In the genomic region with DNA sequence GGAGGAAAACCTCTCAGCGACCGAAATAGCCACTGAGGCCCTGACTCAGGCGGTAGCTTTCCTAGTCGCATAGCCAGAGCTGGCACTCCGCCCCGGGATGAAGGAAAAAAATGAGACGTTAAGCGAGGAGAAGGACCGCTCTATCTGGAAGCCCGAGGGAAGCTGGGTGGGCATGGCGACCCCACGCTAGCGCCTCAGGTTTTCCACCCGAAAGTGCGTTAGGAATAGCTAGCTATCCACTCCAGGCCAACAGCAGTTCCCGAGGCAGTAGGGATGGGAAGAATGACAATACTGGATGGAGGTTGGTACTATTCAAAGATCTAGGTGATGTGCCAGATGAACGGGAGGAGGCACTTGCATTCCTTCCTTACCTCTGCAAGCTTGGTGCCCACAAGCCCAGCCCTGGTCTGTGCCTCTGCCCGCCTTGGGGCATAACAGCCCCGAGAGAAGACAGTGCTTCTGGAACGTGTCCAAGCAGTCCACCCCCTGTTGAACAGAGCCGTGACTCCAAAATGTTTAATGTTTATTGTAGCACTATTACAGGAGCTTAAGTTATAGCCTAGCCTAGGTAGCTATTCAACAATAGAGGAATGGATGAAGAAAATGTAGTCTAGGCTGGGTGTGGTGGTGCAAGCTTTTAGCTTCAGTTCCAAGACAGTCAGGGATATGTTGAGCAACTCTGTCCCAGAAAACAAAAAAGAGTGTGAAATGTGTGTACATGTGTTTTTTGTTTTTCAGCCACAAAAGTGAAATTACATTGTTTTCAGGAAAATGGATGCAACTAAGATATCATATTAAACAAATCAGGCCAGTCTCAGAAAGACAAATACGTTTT, we compare ENCODE assay signal across 9 mouse cellular contexts. TPM values are rescaled to one million over a fixed set of nuclear protein-coding genes. Genes with fewer than 3 reads are reported as not detected.
DNase-seq lines count a peak whose midpoint lies in the region; ATAC-seq and TF ChIP-seq lines count a peak whose summit lies in the region.
"Had no signal": no experiment of that assay in that cellular context is flagged by ENCODE, and none has a peak within 500 bp of the region (broad histone marks: within the 10 kb centered on the region; RNA-seq: fewer than 3 reads in every experiment).

No protein-coding gene starts in this region.

- H3K4me1 ChIP-seq in forebrain, embryonic 14.5 days (ENCODE audit: control insufficient read depth, insufficient read depth, low read length), result peaks cover 23% of the 10 kb centered on the region
- H3K4me1 ChIP-seq in limb, embryonic 10.5 days, result peaks cover 39% of the 10 kb centered on the region
- peaks cover 7% of the 10 kb centered on the region; the same call in 1 of the 2 replicates for H3K4me1 ChIP-seq in midbrain, postnatal 0 days (ENCODE audit: insufficient read depth, low read length)

- 4% methylated on average over 22 of the region's 22 CpGs for WGBS in forebrain, embryonic 14.5 days
- WGBS in limb, embryonic 10.5 days, result 6% methylated on average over 22 of the region's 22 CpGs
- 5% methylated on average over 22 of the region's 22 CpGs for WGBS in midbrain, postnatal 0 days

- peak overlapping the region; percentile 70 for H3K4me2 ChIP-seq in forebrain, embryonic 14.5 days (ENCODE audit: low read length)
- H3K4me2 ChIP-seq in midbrain, postnatal 0 days (ENCODE audit: low read depth, low read length, poor library complexity, severe bottlenecking), result peak overlapping the region; percentile 71

- TF ChIP-seq CTCF in midbrain, postnatal 0 days (IDR thresholded peaks at IDR 0.05), result peak; percentile 1; the same call in 1 of the 2 replicates

- peak; percentile 40 for ATAC-seq in forebrain, embryonic 14.5 days
- peak; percentile 55 for ATAC-seq in midbrain, postnatal 0 days (ENCODE audit: low FRiP score)

- peak overlapping the region; percentile 96 for H3K27ac ChIP-seq in forebrain, embryonic 14.5 days (ENCODE audit: low read depth, low read length)
- H3K27ac ChIP-seq in limb, embryonic 10.5 days, result peak overlapping the region; percentile 99
- peak overlapping the region; percentile 93 for H3K27ac ChIP-seq in midbrain, postnatal 0 days (ENCODE audit: low read depth, low read length)

- peak overlapping the region; percentile 97 for H3K9ac ChIP-seq in forebrain, embryonic 14.5 days (ENCODE audit: low read length)
- H3K9ac ChIP-seq in midbrain, postnatal 0 days (replicated peaks; ENCODE audit: low read length, poor library complexity, severe bottlenecking), result peak overlapping the region; percentile 91

- no peaks in the 10 kb centered on the region for H3K9me3 ChIP-seq in forebrain, embryonic 14.5 days (replicated peaks; ENCODE audit: control insufficient read depth, low read length)
- no peaks in the 10 kb centered on the region for H3K9me3 ChIP-seq in limb, embryonic 10.5 days (replicated peaks)
- no peaks in the 10 kb centered on the region for H3K9me3 ChIP-seq in midbrain, postnatal 0 days (ENCODE audit: low read length)

- peak overlapping the region; percentile 97 for H3K4me3 ChIP-seq in forebrain, embryonic 14.5 days (ENCODE audit: low read depth, low read length)
- H3K4me3 ChIP-seq in limb, embryonic 10.5 days, result peak overlapping the region; percentile 96
- peak overlapping the region; percentile 81 for H3K4me3 ChIP-seq in midbrain, postnatal 0 days (ENCODE audit: low read depth, low read length)

- peak; percentile 37 for DNase-seq in right cerebral cortex, postnatal 14 days
- DNase-seq in right cerebral cortex, adult 18-20 months, result no peak
- peak; percentile 67 for DNase-seq in cerebellum, adult 11-12 months
- peak; percentile 45 for DNase-seq in forebrain, embryonic 14.5 days (ENCODE audit: low spot score)
- DNase-seq in limb, embryonic 10.5 days (ENCODE audit: low spot score), result no peak
- peak; percentile 36 for DNase-seq in midbrain, postnatal 0 days (ENCODE audit: low spot score)
- no peak for DNase-seq in urinary bladder, postnatal 25 days (ENCODE audit: low spot score)
- no peak for DNase-seq in adrenal gland, adult 8-10 months

- H3K27me3 ChIP-seq in forebrain, embryonic 14.5 days (replicated peaks; ENCODE audit: control insufficient read depth, insufficient read depth, low read length), result no peaks in the 10 kb centered on the region
- no peaks in the 10 kb centered on the region for H3K27me3 ChIP-seq in limb, embryonic 10.5 days (ENCODE audit: low read depth, poor library complexity, severe bottlenecking)
- H3K27me3 ChIP-seq in midbrain, postnatal 0 days (ENCODE audit: insufficient read depth, low read length), result no peaks in the 10 kb centered on the region

- H3K36me3 ChIP-seq in forebrain, embryonic 14.5 days (ENCODE audit: control insufficient read depth, insufficient read depth, low read length), result peaks cover 24% of the 10 kb centered on the region
- H3K36me3 ChIP-seq in limb, embryonic 10.5 days, result peaks cover 64% of the 10 kb centered on the region
- H3K36me3 ChIP-seq in midbrain, postnatal 0 days (ENCODE audit: insufficient read depth, low read length), result peaks cover 6% of the 10 kb centered on the region; the same call in 1 of the 2 replicates

RNA-seq across cellular contexts. Expression of gene Smarcb1, which starts 0.5 kb away (rescaled TPM):
- polyA plus RNA-seq in forebrain, embryonic 14.5 days (2014; fragmentation: Nextera tagmentation; extraction: Ambion mirVana), result 253 and 292 TPM in 2 replicates
- 285 and 294 TPM in 2 replicates for polyA plus RNA-seq in limb, embryonic 10.5 days (2016; fragmentation: Nextera tagmentation; extraction: Ambion mirVana)
- total RNA-seq in midbrain, postnatal 0 days (2014; rRNA removed), result 145 and 147 TPM in 2 replicates
- polyA plus RNA-seq in midbrain, postnatal 0 days (2015; fragmentation: Nextera tagmentation; extraction: Ambion mirVana), result 205 and 219 TPM in 2 replicates
- total RNA-seq in adrenal gland, adult 8-10 months (2022), result 100 to 1,000 TPM in 1 of 4 experiments, 10 to 100 TPM in 3; 73.2 to 105 (median 85.1) TPM

RNA-seq across cellular contexts. Expression of gene Chchd10, which starts 11.0 kb away (rescaled TPM):
- polyA plus RNA-seq in forebrain, embryonic 14.5 days (2014; fragmentation: Nextera tagmentation; extraction: Ambion mirVana), result 32.7 TPM in 2 replicates
- 4.9 and 5.8 TPM in 2 replicates for polyA plus RNA-seq in limb, embryonic 10.5 days (2016; fragmentation: Nextera tagmentation; extraction: Ambion mirVana)
- total RNA-seq in midbrain, postnatal 0 days (2014; rRNA removed), result 216 and 266 TPM in 2 replicates
- polyA plus RNA-seq in midbrain, postnatal 0 days (2015; fragmentation: Nextera tagmentation; extraction: Ambion mirVana), result 221 and 260 TPM in 2 replicates
- 100 to 1,000 TPM; 741 to 924 (median 745) TPM for total RNA-seq in adrenal gland, adult 8-10 months (2022)

RNA-seq across cellular contexts. Expression of gene Mmp11, which starts 14.4 kb away (rescaled TPM):
- polyA plus RNA-seq in forebrain, embryonic 14.5 days (2014; fragmentation: Nextera tagmentation; extraction: Ambion mirVana), result 19.4 and 25.1 TPM in 2 replicates
- 39.6 and 68.1 TPM in 2 replicates for polyA plus RNA-seq in limb, embryonic 10.5 days (2016; fragmentation: Nextera tagmentation; extraction: Ambion mirVana)
- total RNA-seq in midbrain, postnatal 0 days (2014; rRNA removed), result 6.8 and 11.5 TPM in 2 replicates
- polyA plus RNA-seq in midbrain, postnatal 0 days (2015; fragmentation: Nextera tagmentation; extraction: Ambion mirVana), result 6.6 and 8.1 TPM in 2 replicates
- 10 to 100 TPM in 2 of 4 experiments, 1 to 10 TPM in 2; 7.7 to 21.1 (median 13.2) TPM for total RNA-seq in adrenal gland, adult 8-10 months (2022)

RNA-seq across cellular contexts. Expression of gene Gm867, which starts 18.5 kb away (rescaled TPM):
- not detected in 2 replicates for polyA plus RNA-seq in forebrain, embryonic 14.5 days (2014; fragmentation: Nextera tagmentation; extraction: Ambion mirVana)
- polyA plus RNA-seq in limb, embryonic 10.5 days (2016; fragmentation: Nextera tagmentation; extraction: Ambion mirVana), result 0.20 and 0.49 TPM in 2 replicates
- 0.88 and 1.7 TPM in 2 replicates for total RNA-seq in midbrain, postnatal 0 days (2014; rRNA removed)
- polyA plus RNA-seq in midbrain, postnatal 0 days (2015; fragmentation: Nextera tagmentation; extraction: Ambion mirVana), result 1.6 TPM in 2 replicates
- 1 to 10 TPM in 3 of 4 experiments, under 1 TPM in 1; 0.83 to 2.8 (median 1.3) TPM for total RNA-seq in adrenal gland, adult 8-10 months (2022)

RNA-seq across cellular contexts. Expression of gene Vpreb3, which starts 20.9 kb away (rescaled TPM):
- 0.63 TPM in 1 of 2 replicates, not detected in the other for polyA plus RNA-seq in forebrain, embryonic 14.5 days (2014; fragmentation: Nextera tagmentation; extraction: Ambion mirVana)
- polyA plus RNA-seq in limb, embryonic 10.5 days (2016; fragmentation: Nextera tagmentation; extraction: Ambion mirVana), result 0.34 and 0.65 TPM in 2 replicates
- total RNA-seq in midbrain, postnatal 0 days (2014; rRNA removed), result not detected in 2 replicates
- polyA plus RNA-seq in midbrain, postnatal 0 days (2015; fragmentation: Nextera tagmentation; extraction: Ambion mirVana), result 0.59 and 0.72 TPM in 2 replicates
- total RNA-seq in adrenal gland, adult 8-10 months (2022), result under 1 TPM in 1 of 4 experiments, not detected in 3; 0.65 TPM
- polyA plus RNA-seq: frontal cortex, adult 2 months had no signal

Comparison
In these comparisons a context has a peak if more than half of its experiments do, and no peak if none do; other contexts are left out.
1. DNase-seq: peak in right cerebral cortex, postnatal 14 days (single experiment), cerebellum, adult 11-12 months (single experiment), forebrain, embryonic 14.5 days (single experiment) and midbrain, postnatal 0 days (single experiment); none in right cerebral cortex, adult 18-20 months (single experiment), limb, embryonic 10.5 days (single experiment), urinary bladder, postnatal 25 days (single experiment) and adrenal gland, adult 8-10 months (single experiment).
2. Peak in every context shown above with its lines, with median percentiles within 50 percentile points of each other: H3K27ac ChIP-seq and H3K4me3 ChIP-seq.